Mouse (Mus musculus) megakaryocyte, embryonic 14.5 days (primary cell): ENCODE results near the gene S100a3.

ENCODE experiments used
- FLI1 ChIP-seq: IDR thresholded peaks from 2 replicates; pipeline ENCODE4 v1.6.1; 2012; ENCODE audit warnings: low read length, inconsistent platforms, mixed read lengths
- GATA1 ChIP-seq: IDR thresholded peaks from 3 replicates; pipeline ENCODE4 v1.6.1; 2012; ENCODE audit warnings: mixed read lengths, low read length, inconsistent platforms, borderline replicate concordance

DNA sequence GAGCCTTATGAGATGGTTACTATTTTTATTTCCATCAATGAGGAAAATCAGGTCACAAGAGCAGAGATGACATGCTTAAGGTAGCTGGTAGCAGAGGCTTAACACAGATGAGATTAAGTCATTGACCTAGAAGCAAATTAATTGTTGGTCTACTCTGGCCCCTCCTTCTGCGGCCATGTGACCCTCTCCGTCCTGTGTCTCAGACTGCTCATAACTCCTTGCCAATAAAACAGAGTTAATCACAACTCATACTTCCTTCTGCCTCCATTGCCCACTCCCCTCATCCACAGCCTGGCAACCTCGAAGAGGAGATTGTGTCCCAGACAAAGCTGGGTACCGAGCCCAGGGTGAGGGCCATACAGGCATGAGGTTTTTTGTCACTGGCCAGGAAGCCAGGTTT, 37.8 kb downstream of the S100a3 start:
- TF ChIP-seq GATA1 (no peak), FLI1 (no peak)
